Mouse (Mus musculus) lung, embryonic 14.5 days (tissue): ENCODE results near the gene Sec24b. TPM values are rescaled to one million over a fixed set of nuclear protein-coding genes. Genes with fewer than 3 reads are reported as not detected.

Source experiments
- ATAC-seq: fragments of 200-750 bp; cut with Nextera tagmentation; 2 replicates; pipeline ENCODE4 v1.8.0; 2017; ENCODE audit warnings: mild to moderate bottlenecking, moderate TSS enrichment, moderate library complexity; ENCODE audit not compliant: insufficient read depth
- DNase-seq: peaks from one replicate; pipeline ENCODE4 v3.0.0-alpha.2; 2015
- H3K27ac ChIP-seq: fragments of 300-500 bp; sonication (generic); 2 replicates; pipeline ENCODE4 v1.5.1; 2014; ENCODE audit warnings: low read depth, mild to moderate bottlenecking, moderate library complexity
- H3K27me3 ChIP-seq: fragments of 300-500 bp; sonication (generic); 2 replicates; pipeline ENCODE4 v1.6.1; 2014; ENCODE audit warnings: low read length, control low read depth; ENCODE audit not compliant: insufficient read depth
- H3K36me3 ChIP-seq: fragments of 300-500 bp; sonication (generic); 2 replicates; pipeline ENCODE4 v1.6.1; 2014; ENCODE audit warnings: control low read depth; ENCODE audit not compliant: insufficient read depth
- H3K4me1 ChIP-seq: fragments of 300-500 bp; sonication (generic); 2 replicates; pipeline ENCODE4 v1.6.1; 2014; ENCODE audit warnings: antibody characterized with exemption, control low read depth; ENCODE audit not compliant: insufficient read depth
- H3K4me2 ChIP-seq: fragments of 300-500 bp; sonication (generic); 2 replicates; pipeline ENCODE4 v1.6.1; 2014; ENCODE audit warnings: mild to moderate bottlenecking
- H3K4me3 ChIP-seq: fragments of 300-500 bp; sonication (generic); 2 replicates; pipeline ENCODE4 v1.5.1; 2014; ENCODE audit warnings: low read depth, low read length
- H3K9ac ChIP-seq: fragments of 300-500 bp; sonication (generic); 2 replicates; pipeline ENCODE4 v1.6.1; 2014
- H3K9me3 ChIP-seq: fragments of 300-500 bp; sonication (generic); 2 replicates; pipeline ENCODE4 v1.6.1; 2016; ENCODE audit warnings: low read depth, low read length, control low read depth
- CTCF ChIP-seq: IDR thresholded peaks from 2 replicates; pipeline ENCODE4 v1.5.1; 2016; ENCODE audit warnings: antibody characterized with exemption, low read depth
- WGBS: fragments of 180-500 bp; shearing (Covaris S2); extraction: QIAGEN DNeasy Blood & Tissue Kit; methylation state at CpG from one replicate; pipeline ENCODE4 v1.1.7; 2014; 5-methylcytosine and 5-hydroxymethylcytosine counted together
- polyA plus RNA-seq: library from polyadenylated mRNA; unstranded; fragments of >200 nt; fragmentation: Nextera tagmentation; extraction: Ambion mirVana; gene quantifications from 2 replicates; pipeline ENCODE4 v1.2.1, GENCODE M21; 2014

The Sec24b gene
- polyA plus RNA-seq, 1 experiment from 2014 or later, result 46.3 TPM

DNA sequence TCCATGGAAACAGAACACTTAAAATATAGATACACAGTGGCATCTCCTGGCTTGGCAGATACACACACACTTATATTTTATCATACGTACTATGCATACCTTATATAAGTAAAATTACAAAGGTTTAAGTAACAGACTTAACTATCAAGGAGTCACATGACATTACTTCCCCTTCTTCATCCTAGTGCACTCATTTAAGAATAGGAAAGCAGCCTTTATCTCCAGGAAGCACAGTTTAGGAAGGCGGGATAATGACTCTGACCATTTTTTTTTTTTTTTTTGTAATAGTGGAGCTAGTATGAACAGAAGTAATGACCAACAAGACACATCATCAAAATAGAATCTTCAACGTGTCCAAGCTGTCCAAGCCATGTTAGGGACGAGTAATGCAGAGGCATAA is 21.3 kb downstream of the Sec24b start:
- DNase-seq (no peak), ATAC-seq (no peak)
- no peak overlapping the region for H3K4me2 ChIP-seq
- no peak overlapping the region for H3K9ac ChIP-seq
- WGBS, result 73% methylated on average over 4 of the region's 4 CpGs
- H3K27me3 ChIP-seq, result no peaks in the 10 kb centered on the region
- no peak overlapping the region for H3K4me3 ChIP-seq
- H3K4me1 ChIP-seq, result no peaks in the 10 kb centered on the region
- H3K9me3 ChIP-seq, result peaks cover 5% of the 10 kb centered on the region; the same call in 1 of the 2 replicates
- TF ChIP-seq CTCF, result no peak
- H3K27ac ChIP-seq, result no peak overlapping the region
- H3K36me3 ChIP-seq, result peaks cover 39% of the 10 kb centered on the region

DNA sequence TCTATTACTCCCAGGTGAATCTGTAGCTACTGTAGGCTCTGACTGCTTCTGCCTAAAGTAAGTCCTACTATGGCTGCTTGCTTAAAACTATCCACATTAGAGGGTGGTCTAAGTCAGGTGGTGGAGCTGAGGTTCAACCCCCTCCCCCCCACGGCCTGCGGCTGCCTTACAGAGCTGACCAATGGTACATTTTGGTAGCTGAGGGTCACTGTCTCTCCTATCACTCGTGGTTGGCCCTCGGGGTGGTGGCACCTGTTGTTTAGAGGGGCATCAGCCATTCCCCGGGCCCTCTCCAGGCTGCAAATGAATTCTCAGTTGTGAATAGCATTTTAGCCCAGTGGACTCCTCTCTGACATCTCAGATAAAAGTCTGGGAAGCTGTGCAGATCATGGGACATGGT is 32.6 kb downstream of the Sec24b start:
- no peaks in the 10 kb centered on the region for H3K27me3 ChIP-seq
- ATAC-seq, result no peak
- no peak for TF ChIP-seq CTCF
- no peak for DNase-seq
- WGBS, result 88% methylated on average over 5 of the region's 5 CpGs
- H3K4me1 ChIP-seq, result no peaks in the 10 kb centered on the region
- H3K4me2 ChIP-seq, result no peak overlapping the region
- no peak overlapping the region for H3K27ac ChIP-seq
- H3K4me3 ChIP-seq, result no peak overlapping the region
- H3K9me3 ChIP-seq, result no peaks in the 10 kb centered on the region
- no peak overlapping the region for H3K9ac ChIP-seq
- peaks cover 87% of the 10 kb centered on the region for H3K36me3 ChIP-seq

DNA sequence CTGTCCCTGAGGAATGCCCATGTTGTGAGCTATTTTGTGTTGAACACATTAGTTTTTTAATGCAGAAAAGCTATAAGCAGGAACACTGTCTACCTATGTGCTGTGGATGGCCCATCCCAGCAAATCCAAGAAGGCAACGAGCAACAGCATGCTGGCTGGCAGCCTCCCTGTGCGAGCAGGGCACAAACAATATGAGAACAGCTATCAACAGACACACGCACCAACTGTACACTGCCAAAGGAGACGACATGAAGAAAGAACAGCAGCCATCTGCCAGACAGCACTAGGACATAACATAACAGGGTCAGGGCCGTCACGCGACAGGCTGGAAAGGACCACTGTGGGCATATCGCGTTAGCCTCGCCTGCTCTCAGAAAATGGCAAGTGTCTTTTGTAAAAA is 35.2 kb downstream of the Sec24b start:
- peaks cover 78% of the 10 kb centered on the region for H3K36me3 ChIP-seq
- H3K9ac ChIP-seq, result no peak overlapping the region
- WGBS, result 80% methylated on average over 10 of the region's 10 CpGs
- H3K9me3 ChIP-seq, result no peaks in the 10 kb centered on the region
- H3K4me2 ChIP-seq, result no peak overlapping the region
- DNase-seq (no peak), ATAC-seq (no peak)
- H3K27me3 ChIP-seq, result no peaks in the 10 kb centered on the region
- no peak overlapping the region for H3K27ac ChIP-seq
- no peaks in the 10 kb centered on the region for H3K4me1 ChIP-seq
- no peak for TF ChIP-seq CTCF
- H3K4me3 ChIP-seq, result no peak overlapping the region

GRCm38 (mm10) chr3:130025556-130025955 is 35.8 kb downstream of the Sec24b start:
- ATAC-seq (no peak), DNase-seq (no peak)
- H3K9ac ChIP-seq, result no peak overlapping the region
- no peaks in the 10 kb centered on the region for H3K4me1 ChIP-seq
- no peak overlapping the region for H3K4me2 ChIP-seq
- peaks cover 76% of the 10 kb centered on the region for H3K36me3 ChIP-seq
- no peaks in the 10 kb centered on the region for H3K27me3 ChIP-seq
- no peak overlapping the region for H3K4me3 ChIP-seq
- no peak for TF ChIP-seq CTCF
- H3K27ac ChIP-seq, result no peak overlapping the region
- no peaks in the 10 kb centered on the region for H3K9me3 ChIP-seq
- WGBS, result 85% methylated on average over 8 of the region's 8 CpGs

- TF ChIP-seq CTCF, result no peak
- H3K4me1 ChIP-seq, result no peaks in the 10 kb centered on the region
- H3K27me3 ChIP-seq, result no peaks in the 10 kb centered on the region
- H3K9me3 ChIP-seq, result no peaks in the 10 kb centered on the region
- DNase-seq (no peak), ATAC-seq (no peak)
- WGBS, result 57% methylated on average over 2 of the region's 2 CpGs
- H3K27ac ChIP-seq, result no peak overlapping the region
- H3K4me3 ChIP-seq, result no peak overlapping the region
- H3K9ac ChIP-seq, result no peak overlapping the region
- H3K4me2 ChIP-seq, result no peak overlapping the region
- peaks cover 36% of the 10 kb centered on the region for H3K36me3 ChIP-seq
These were observed 48.4 kb downstream of the Sec24b start for GRCm38 (mm10) chr3:130012943-130013342.

GRCm38 (mm10) chr3:130011236-130011635 is 50.1 kb downstream of the Sec24b start:
- Histone ChIP-seq H3K4me1 (no peaks in the 10 kb centered on the region), H3K9ac (no peak overlapping the region), H3K4me3 (no peak overlapping the region), H3K27ac (no peak overlapping the region), H3K9me3 (no peaks in the 10 kb centered on the region), H3K4me2 (no peak overlapping the region), H3K36me3 (peaks cover 48% of the 10 kb centered on the region), H3K27me3 (no peaks in the 10 kb centered on the region)
- peak; percentile 13 for DNase-seq
- no peak for TF ChIP-seq CTCF
- WGBS, result 49% methylated on average over 1 of the region's 1 CpGs
- ATAC-seq, result no peak

DNA sequence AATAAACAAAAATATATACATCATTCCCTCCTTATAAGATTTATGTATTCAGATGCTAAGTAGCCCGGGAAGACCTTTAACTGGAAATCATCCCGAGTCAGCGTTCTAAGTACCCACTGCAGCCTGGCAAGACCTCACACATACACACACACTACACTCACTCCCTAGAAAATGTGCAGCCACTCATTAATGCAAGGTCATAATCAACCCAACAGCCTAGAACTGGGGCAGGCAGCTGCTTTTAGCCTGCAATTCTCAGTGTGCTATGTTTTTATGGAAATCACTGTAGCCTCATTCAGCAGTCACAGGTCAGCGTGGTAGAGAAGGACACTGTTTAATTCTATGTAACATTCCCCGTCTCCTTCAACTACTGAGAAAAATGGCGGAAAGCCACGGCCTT is 55.2 kb downstream of the Sec24b start:
- TF ChIP-seq CTCF, result no peak
- no peaks in the 10 kb centered on the region for H3K4me1 ChIP-seq
- WGBS, result 83% methylated on average over 7 of the region's 7 CpGs
- H3K4me2 ChIP-seq, result no peak overlapping the region
- H3K36me3 ChIP-seq, result peaks cover 81% of the 10 kb centered on the region
- no peaks in the 10 kb centered on the region for H3K27me3 ChIP-seq
- DNase-seq, result no peak
- no peaks in the 10 kb centered on the region for H3K9me3 ChIP-seq
- no peak overlapping the region for H3K9ac ChIP-seq
- no peak overlapping the region for H3K4me3 ChIP-seq
- no peak overlapping the region for H3K27ac ChIP-seq
- ATAC-seq, result no peak

GRCm38 (mm10) chr3:130000926-130001325 is 60.4 kb downstream of the Sec24b start:
- no peak overlapping the region for H3K4me3 ChIP-seq
- H3K27me3 ChIP-seq, result no peaks in the 10 kb centered on the region
- DNase-seq, result no peak
- H3K27ac ChIP-seq, result no peak overlapping the region
- TF ChIP-seq CTCF, result no peak
- H3K4me1 ChIP-seq, result no peaks in the 10 kb centered on the region
- no peak overlapping the region for H3K4me2 ChIP-seq
- H3K9me3 ChIP-seq, result no peaks in the 10 kb centered on the region
- no peak for ATAC-seq
- H3K36me3 ChIP-seq, result peaks cover 96% of the 10 kb centered on the region
- WGBS, result 93% methylated on average over 11 of the region's 11 CpGs
- no peak overlapping the region for H3K9ac ChIP-seq
